Mouse (Mus musculus) hindbrain, embryonic 15.5 days (tissue): ENCODE results near the gene Sept1. TPM values are rescaled to one million over a fixed set of nuclear protein-coding genes. Genes with fewer than 3 reads are reported as not detected.
A peak's percentile ranks its signal among the peaks of the same experiment; 100 is the strongest.

Source experiments
- ATAC-seq: fragments of 200-750 bp; cut with Nextera tagmentation; 2 replicates; pipeline ENCODE4 v1.8.0; 2017; ENCODE audit warnings: low read depth, moderate number of reproducible peaks, moderate TSS enrichment; ENCODE audit not compliant: low FRiP score
- H3K27ac ChIP-seq: fragments of 300-500 bp; sonication (generic); replicated peaks from 2 replicates; pipeline ENCODE4 v1.5.1; 2015; ENCODE audit warnings: mild to moderate bottlenecking, inconsistent platforms
- H3K27me3 ChIP-seq: fragments of 300-500 bp; sonication (generic); 2 replicates; pipeline ENCODE4 v1.6.1; 2015; ENCODE audit warnings: control low read depth, inconsistent platforms
- H3K36me3 ChIP-seq: fragments of 300-500 bp; sonication (generic); 2 replicates; pipeline ENCODE4 v1.6.1; 2015; ENCODE audit warnings: control low read depth, inconsistent platforms
- H3K4me1 ChIP-seq: fragments of 300-500 bp; sonication (generic); replicated peaks from 2 replicates; pipeline ENCODE4 v1.6.1; 2015; ENCODE audit warnings: control low read depth, inconsistent platforms
- H3K4me2 ChIP-seq: fragments of 300-500 bp; sonication (generic); 2 replicates; pipeline ENCODE4 v1.6.1; 2015; ENCODE audit warnings: moderate library complexity, mild to moderate bottlenecking, inconsistent platforms
- H3K4me3 ChIP-seq: fragments of 300-500 bp; sonication (generic); 2 replicates; pipeline ENCODE4 v1.5.1; 2015; ENCODE audit warnings: mild to moderate bottlenecking, inconsistent platforms
- H3K9ac ChIP-seq: fragments of 300-500 bp; sonication (generic); 2 replicates; pipeline ENCODE4 v1.6.1; 2015; ENCODE audit warnings: inconsistent platforms
- H3K9me3 ChIP-seq: fragments of 300-500 bp; sonication (generic); 2 replicates; pipeline ENCODE4 v1.6.1; 2016; ENCODE audit warnings: control low read depth, inconsistent platforms
- WGBS: fragments of 180-500 bp; shearing (Covaris S2); methylation state at CpG from one replicate; pipeline ENCODE4 v1.1.7; 2015; 5-methylcytosine and 5-hydroxymethylcytosine counted together
- polyA plus RNA-seq: library from polyadenylated mRNA; unstranded; fragments of >200 nt; fragmentation: Nextera tagmentation; extraction: Ambion mirVana; gene quantifications from 2 replicates; pipeline ENCODE4 v1.2.1, GENCODE M21; 2015

Sept1 gene
- 18.4 and 19.3 TPM in 2 replicates for polyA plus RNA-seq

DNA sequence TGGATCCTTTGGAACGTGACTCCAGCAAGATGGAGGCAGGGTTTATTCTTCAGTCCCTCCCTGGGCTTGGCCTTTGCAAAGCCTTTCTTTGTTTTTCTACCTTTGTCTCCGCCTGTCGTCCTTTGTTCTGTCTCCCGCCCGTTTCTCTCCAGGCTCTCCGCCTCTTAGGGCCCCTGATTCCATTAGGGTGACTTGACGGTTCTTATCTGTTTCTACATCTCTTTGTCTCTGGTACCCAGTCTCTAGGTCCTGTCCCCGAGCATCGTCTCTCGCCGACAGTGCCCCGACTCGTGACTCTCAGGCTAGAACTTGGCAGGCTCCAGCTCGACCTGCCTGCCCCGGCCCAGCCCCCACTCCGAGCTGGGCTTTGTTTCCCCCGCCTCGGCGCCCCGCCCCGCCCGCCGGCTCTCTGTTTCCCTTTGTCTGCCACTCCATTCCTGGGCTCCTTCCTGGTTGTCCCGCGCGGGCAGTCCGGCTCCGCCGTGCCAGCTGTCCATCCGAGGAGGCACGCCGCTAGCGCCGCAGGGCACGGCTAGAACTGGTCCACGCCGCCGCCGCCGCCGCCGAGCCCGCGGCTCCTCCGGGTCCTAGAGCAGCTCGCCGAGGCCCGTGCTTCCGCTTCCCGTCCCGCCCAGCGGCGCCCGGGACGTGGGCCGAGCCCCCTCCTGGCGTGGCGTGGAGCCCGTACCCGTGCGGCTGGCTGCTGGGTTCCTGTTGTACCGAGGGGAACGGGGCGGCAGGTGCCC is at the start of gene Sept1, which contains the start of gene Zfp553:
Gene Sept1, minus strand, starts transcription at position 509 of the 746 bp plus-strand sequence.
Gene Zfp553, plus strand, starts transcription at position 440 of the 746 bp plus-strand sequence.
- no peaks in the 10 kb centered on the region for H3K27me3 ChIP-seq
- H3K4me1 ChIP-seq, result peaks cover 41% of the 10 kb centered on the region

DNA sequence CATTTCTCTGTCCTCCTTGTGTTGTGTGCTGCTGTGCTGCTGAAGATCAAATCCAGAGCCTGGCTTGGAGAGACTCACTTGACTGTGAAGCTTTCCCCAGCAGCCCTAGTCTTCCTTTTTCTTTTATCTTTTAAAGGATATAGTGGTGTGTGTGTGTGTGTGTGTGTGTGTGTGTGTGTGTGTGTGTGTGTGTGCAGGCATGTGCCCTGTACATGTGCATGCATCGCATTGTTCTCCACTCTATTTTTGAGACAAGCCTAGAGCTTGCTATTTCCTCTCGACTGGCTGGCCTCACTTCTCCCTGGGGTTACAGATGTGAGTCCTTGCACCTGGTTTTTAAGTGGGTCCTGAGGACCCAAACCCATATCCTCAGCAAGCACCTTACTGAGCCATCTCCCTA is 49.3 kb upstream of the Sept1 start:
- H3K9me3 ChIP-seq, result no peaks in the 10 kb centered on the region
- H3K4me2 ChIP-seq, result no peak overlapping the region
- H3K27ac ChIP-seq, result no peak overlapping the region
- ATAC-seq, result no peak
- H3K27me3 ChIP-seq, result no peaks in the 10 kb centered on the region
- WGBS, result 86% methylated on average over 2 of the region's 2 CpGs
- no peak overlapping the region for H3K9ac ChIP-seq
- no peaks in the 10 kb centered on the region for H3K36me3 ChIP-seq
- no peaks in the 10 kb centered on the region for H3K4me1 ChIP-seq
- H3K4me3 ChIP-seq, result no peak overlapping the region

More for the DNA sequence above, at the start of gene Sept1, which contains the start of gene Zfp553:
- Histone ChIP-seq H3K27ac (peak within 1 kb of the TSS; percentile 96), H3K36me3 (peaks cover 25% of the 10 kb centered on the region), H3K4me2 (peak within 1 kb of the TSS; percentile 81), H3K9me3 (no peaks in the 10 kb centered on the region), H3K9ac (peak within 1 kb of the TSS; percentile 94), H3K4me3 (peak within 1 kb of the TSS; percentile 86)
- peak; percentile 93 for ATAC-seq
- WGBS, result under 1% methylated on average over 43 of the region's 64 CpGs

DNA sequence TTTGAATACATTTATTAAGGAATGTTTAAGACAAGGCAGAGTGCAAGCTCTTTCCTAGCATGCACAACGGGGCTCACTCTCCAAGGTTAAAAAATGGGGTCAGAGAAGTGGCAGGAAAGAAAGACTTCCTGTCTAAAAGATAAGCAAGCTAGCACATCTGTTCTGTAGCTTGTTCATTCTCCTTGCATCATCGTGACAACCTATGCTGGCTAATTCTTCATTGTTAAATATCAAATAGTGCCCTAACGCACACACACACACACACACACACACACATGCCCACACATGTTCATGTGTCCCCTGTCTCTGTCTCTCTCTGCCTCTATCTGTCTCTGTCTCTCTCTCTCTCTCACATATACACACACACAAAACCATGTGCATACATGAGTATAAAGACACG is 48.2 kb upstream of the Sept1 start:
- no peak overlapping the region for H3K4me2 ChIP-seq
- WGBS, result 85% methylated on average over 4 of the region's 4 CpGs
- no peak for ATAC-seq
- H3K9ac ChIP-seq, result no peak overlapping the region
- H3K9me3 ChIP-seq, result no peaks in the 10 kb centered on the region
- no peak overlapping the region for H3K27ac ChIP-seq
- no peak overlapping the region for H3K4me3 ChIP-seq
- no peaks in the 10 kb centered on the region for H3K36me3 ChIP-seq
- H3K27me3 ChIP-seq, result no peaks in the 10 kb centered on the region
- H3K4me1 ChIP-seq, result no peaks in the 10 kb centered on the region

DNA sequence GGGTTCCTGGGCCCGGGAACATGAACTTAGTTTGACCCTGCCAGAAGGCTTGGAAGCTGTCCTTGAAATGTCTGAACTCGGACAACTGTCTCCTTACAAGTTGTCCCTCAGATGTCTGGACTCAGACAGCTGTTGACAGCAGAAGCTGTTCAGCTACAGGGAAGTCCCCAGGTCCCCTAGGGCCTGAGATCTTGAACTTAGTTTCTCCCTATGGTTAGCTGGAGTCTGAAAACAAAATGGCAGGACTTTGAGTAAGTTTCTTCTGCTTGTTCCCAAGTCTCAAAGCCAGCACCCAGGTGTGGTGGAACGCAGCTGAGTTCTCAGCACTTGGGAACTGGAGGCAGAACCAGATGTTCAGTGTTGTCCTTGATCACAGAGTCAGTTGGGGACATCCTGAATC is 47.2 kb upstream of the Sept1 start:
- Histone ChIP-seq H3K9ac (no peak overlapping the region), H3K27me3 (no peaks in the 10 kb centered on the region), H3K9me3 (no peaks in the 10 kb centered on the region), H3K36me3 (no peaks in the 10 kb centered on the region), H3K4me2 (no peak overlapping the region), H3K4me3 (no peak overlapping the region), H3K4me1 (no peaks in the 10 kb centered on the region), H3K27ac (no peak overlapping the region)
- ATAC-seq, result no peak
- 75% methylated on average over 3 of the region's 3 CpGs for WGBS

DNA sequence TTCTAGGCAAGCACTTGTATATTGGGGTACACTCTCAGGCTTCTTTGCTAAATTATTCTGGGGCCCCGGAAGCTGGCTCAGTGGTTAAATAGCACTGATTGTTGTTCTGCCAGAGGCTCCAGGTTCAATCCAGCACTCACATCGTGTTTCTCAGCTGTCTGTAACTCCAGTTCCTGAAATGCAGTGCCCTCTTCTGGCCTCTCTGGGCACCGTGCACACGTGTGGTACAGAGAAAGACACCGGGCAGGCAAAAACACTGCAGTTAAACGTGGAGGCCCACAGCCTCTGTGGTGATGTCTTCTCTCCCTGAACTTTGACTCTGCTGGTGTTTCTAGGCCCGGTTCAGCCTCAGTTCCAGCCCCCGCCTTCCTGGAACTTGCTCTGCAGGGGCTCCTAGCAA is 45.4 kb upstream of the Sept1 start:
- no peak overlapping the region for H3K4me3 ChIP-seq
- no peak overlapping the region for H3K27ac ChIP-seq
- no peaks in the 10 kb centered on the region for H3K9me3 ChIP-seq
- no peaks in the 10 kb centered on the region for H3K27me3 ChIP-seq
- no peak overlapping the region for H3K4me2 ChIP-seq
- H3K9ac ChIP-seq, result no peak overlapping the region
- no peak for ATAC-seq
- H3K4me1 ChIP-seq, result peaks cover 6% of the 10 kb centered on the region
- WGBS, result 22% methylated on average over 8 of the region's 8 CpGs
- no peaks in the 10 kb centered on the region for H3K36me3 ChIP-seq

DNA sequence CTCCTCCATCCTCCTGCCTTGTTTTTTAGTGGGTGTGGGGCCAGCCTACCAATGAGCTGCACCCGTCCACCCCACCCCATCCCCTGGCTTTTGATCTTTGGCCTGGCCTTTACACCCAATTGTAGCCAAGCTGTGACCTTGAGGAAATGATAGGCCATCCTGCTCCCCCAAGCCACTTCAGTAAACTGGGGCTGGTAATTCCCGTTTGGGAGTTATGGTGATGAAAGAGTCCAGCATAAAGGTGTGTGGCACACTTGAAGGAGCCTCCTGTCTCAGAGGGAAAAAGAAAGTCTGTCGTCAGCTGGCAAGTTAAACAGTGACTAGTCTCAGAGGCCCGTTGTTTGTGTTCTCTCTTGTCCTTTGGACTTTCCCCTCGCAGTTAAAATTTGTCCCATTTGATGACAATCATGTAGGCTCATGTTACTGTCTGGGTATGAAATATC is 43.6 kb upstream of the Sept1 start:
- Histone ChIP-seq H3K27ac (no peak overlapping the region), H3K27me3 (no peaks in the 10 kb centered on the region), H3K4me3 (no peak overlapping the region), H3K4me1 (peaks cover 17% of the 10 kb centered on the region), H3K9me3 (no peaks in the 10 kb centered on the region), H3K4me2 (no peak overlapping the region), H3K36me3 (0 out of 2 replicates have a peak, but pooled peaks cover under 1% of the 10 kb centered on the region), H3K9ac (no peak overlapping the region)
- WGBS, result 70% methylated on average over 5 of the region's 5 CpGs
- no peak for ATAC-seq

DNA sequence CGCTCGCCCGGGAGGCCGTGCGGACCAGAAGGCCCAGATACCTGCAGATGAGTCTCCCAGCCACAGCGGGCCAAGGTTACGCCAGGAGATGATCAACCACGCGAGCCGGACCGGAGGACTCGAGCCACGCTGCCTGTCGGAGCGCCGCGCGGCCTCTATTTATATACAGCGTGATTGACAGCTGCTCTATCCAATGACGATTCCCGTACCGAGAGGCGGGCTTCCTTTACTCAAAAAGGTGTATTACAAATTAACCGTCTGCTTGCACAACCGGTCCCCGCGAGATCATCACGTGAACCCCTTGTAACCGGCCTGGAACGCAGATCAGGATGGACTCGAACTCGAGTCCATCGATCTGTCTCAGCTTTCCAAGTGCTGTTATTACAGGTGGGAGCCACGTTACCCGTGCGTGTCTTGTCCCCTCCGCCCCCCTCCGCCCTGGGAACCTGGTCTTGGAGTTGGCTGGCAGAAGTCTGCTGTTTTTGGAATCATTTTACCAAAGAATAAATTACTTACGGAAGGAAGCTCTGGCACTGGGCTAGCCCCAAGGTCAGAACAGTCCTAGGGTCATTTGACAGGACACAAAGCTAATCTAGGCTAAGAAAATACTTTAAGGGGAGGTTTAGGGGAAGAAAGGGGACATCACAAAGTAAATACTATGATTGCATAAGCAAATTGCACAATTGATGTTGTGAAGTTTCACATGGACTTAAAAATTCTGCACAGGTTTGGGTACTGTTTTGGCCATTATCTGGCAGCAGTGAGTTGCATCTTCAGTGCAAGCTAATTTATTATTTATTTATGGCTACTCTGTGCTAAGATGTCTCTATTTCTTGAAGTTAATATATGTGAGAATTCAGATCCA is 41.2 kb upstream of the Sept1 start, which contains the start of gene Sephs2:
Gene Sephs2, minus strand, starts transcription at position 131 of the 865 bp plus-strand sequence.
- H3K9ac ChIP-seq, result peak within 1 kb of the TSS; percentile 88
- no peaks in the 10 kb centered on the region for H3K9me3 ChIP-seq
- peak; percentile 94 for ATAC-seq
- peaks cover 25% of the 10 kb centered on the region for H3K4me1 ChIP-seq
- H3K27me3 ChIP-seq, result no peaks in the 10 kb centered on the region
- H3K4me3 ChIP-seq, result peak within 1 kb of the TSS; percentile 97
- H3K27ac ChIP-seq, result peak within 1 kb of the TSS; percentile 90
- peak within 1 kb of the TSS; percentile 79 for H3K4me2 ChIP-seq
- 2% methylated on average over 39 of the region's 39 CpGs for WGBS
- peaks cover 18% of the 10 kb centered on the region for H3K36me3 ChIP-seq

DNA sequence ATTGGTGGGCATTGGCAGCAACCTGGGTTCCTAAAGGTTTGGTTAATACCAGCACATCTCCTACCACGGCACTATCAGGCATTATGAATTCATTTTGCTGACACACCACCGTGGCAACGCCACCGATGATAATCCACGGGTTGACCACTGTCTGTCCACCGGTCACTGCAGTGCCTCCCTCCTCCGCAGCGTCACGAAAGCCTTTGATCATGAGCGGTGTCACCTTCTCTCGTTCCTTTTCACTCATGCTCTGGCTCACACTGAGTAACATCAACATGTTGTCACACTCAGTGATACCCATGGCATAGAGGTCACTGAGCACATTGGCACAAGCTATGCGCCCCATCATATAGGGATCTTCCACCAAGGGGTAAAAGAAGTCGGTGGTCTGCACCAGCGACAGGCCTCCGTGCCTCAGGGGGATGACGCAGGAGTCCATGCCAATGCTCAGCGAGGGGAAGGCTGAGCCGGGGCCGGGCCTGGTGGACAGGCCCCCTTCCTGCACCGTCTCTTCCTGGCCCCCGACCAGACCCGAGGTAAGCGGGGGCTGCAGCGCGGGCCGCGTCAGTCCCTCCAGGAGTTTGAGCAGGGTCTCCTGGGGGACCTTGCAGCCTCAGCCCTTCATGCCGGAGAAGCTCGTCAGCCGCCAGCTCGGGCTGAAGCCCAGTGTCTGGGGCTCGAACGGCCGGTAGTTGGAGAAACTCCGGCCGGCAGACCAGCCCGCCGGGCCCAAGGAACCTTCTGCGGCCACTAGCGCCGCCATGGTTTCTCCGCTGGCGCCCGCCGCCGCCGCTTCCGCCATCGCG is 40.4 kb upstream of the Sept1 start:
- 18% methylated on average over 40 of the region's 50 CpGs for WGBS
- H3K4me1 ChIP-seq, result peaks cover 25% of the 10 kb centered on the region
- peak overlapping the region; percentile 90 for H3K27ac ChIP-seq

DNA sequence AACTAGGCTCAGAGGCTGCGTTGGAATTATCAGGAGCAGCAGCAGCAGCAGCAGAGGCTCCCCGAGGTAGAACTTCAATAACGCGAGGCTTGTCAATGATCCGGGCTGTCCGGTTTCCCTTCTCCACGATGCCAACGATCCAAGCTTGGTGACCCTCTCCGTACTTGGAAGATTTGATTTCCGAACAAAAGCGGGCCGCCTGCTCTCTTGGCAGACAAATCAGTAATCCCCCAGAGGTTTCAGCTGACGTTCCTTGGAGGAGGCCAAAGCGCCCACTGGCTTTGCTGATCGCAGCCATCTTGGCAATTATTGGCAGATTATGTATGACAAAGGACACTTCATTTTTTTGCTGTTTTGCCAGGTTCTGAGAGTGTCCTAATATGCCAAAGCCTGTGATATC is 39.6 kb upstream of the Sept1 start:
- WGBS, result 87% methylated on average over 15 of the region's 15 CpGs
- H3K4me1 ChIP-seq, result peaks cover 25% of the 10 kb centered on the region
- H3K36me3 ChIP-seq, result peaks cover 28% of the 10 kb centered on the region
- H3K4me3 ChIP-seq, result peak overlapping the region; percentile 97
- no peaks in the 10 kb centered on the region for H3K27me3 ChIP-seq
- ATAC-seq, result no peak
- H3K27ac ChIP-seq, result no peak overlapping the region
- H3K4me2 ChIP-seq, result peak overlapping the region; percentile 79
- H3K9ac ChIP-seq, result no peak overlapping the region
- H3K9me3 ChIP-seq, result no peaks in the 10 kb centered on the region

More for the DNA sequence above, 40.4 kb upstream of the Sept1 start:
- Histone ChIP-seq H3K9me3 (no peaks in the 10 kb centered on the region), H3K4me3 (peak overlapping the region; percentile 97), H3K36me3 (peaks cover 26% of the 10 kb centered on the region), H3K27me3 (no peaks in the 10 kb centered on the region), H3K4me2 (peak overlapping the region; percentile 79), H3K9ac (peak overlapping the region; percentile 88)
- ATAC-seq, result peak; percentile 69

DNA sequence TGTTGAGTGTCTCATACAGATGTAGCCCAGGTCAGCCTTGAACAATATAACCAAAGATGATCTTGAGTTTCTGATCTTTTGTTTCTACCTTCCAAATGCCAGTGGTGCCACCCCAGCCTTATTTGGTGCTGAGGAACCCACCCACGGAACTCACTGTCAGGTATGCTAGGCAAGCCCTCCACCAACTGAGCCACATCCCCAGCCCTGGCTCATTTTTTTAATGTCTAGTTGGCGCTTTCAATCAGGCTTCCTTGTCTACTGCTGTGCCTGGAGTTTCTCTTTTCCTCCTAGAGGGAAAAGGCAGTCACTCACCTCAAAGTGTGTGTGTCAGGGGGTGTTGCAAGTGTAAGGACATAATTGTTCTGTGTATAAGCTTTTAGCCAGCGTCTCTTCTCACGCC is 38.2 kb upstream of the Sept1 start:
- no peak overlapping the region for H3K27ac ChIP-seq

DNA sequence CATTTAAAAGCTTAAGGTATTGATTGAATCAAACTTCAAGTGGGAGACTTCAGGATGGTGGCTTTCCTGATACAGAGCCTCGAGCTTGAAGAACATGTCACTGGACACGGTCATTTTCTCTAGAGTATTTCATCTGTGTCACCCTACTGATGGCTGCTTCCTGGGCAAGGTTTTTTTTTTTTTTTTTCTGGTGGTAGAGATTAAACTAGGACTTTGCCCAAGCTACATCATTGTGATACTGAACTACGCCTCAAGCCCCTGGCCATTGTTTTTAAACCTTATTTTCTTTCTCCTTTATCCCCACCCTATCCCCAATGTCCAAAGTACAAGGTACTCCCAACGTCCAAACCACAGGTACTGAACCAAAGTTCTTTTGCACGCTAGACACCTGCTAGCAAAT is 37.7 kb upstream of the Sept1 start:
- Histone ChIP-seq H3K4me3 (no peak overlapping the region), H3K9me3 (no peaks in the 10 kb centered on the region), H3K27me3 (no peaks in the 10 kb centered on the region), H3K36me3 (peaks cover 28% of the 10 kb centered on the region), H3K9ac (no peak overlapping the region), H3K27ac (no peak overlapping the region), H3K4me2 (no peak overlapping the region), H3K4me1 (peaks cover 25% of the 10 kb centered on the region)
- WGBS, result 93% methylated on average over 5 of the region's 5 CpGs
- no peak for ATAC-seq

More for the DNA sequence above, 38.2 kb upstream of the Sept1 start:
- Histone ChIP-seq H3K4me3 (no peak overlapping the region), H3K4me1 (peaks cover 25% of the 10 kb centered on the region), H3K9me3 (no peaks in the 10 kb centered on the region), H3K36me3 (peaks cover 28% of the 10 kb centered on the region), H3K27me3 (no peaks in the 10 kb centered on the region), H3K9ac (no peak overlapping the region), H3K4me2 (no peak overlapping the region)
- 98% methylated on average over 4 of the region's 4 CpGs for WGBS
- ATAC-seq, result no peak
